Mouse (Mus musculus): Measurements from ENCODE around the gene Borcs5. TPM values are rescaled to one million over a fixed set of nuclear protein-coding genes. Genes with fewer than 3 reads are reported as not detected.
"Not testable (repeated sequence)": the region's sequence is repeated elsewhere in the genome, so short reads cannot be mapped to it uniquely, and the experiment has no call there.

Borcs5 gene
- polyA plus RNA-seq, 1 experiment from 2014 or later, result 21.9 TPM

DNA sequence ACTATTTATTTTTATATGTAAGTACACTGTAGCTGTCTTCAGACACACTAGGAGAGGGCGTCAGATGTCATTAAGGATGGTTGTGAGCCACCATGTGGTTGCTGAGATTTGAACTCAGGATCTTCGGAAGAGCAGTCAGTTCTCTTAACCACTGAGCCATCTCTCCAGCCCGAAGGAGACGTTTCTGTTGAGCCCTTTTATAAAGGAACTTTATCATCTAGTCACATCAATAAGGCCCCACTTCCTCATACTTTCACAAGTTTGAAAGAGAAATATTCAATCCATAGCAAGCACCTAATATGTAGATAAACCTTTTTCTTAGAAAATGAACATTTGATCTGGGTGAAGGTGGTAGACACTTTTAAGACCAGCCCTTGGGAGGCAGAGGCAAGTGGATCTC lies 40.0 kb downstream of the Borcs5 start:
- H3K27me3 ChIP-seq; H3K9ac ChIP-seq; H3K36me3 ChIP-seq; H3K4me1 ChIP-seq; H3K4me3 ChIP-seq; H3K4me2 ChIP-seq (replicated peaks); ATAC-seq (ENCODE audit: insufficient number of reproducible peaks, insufficient read depth, low FRiP score, low TSS enrichment); H3K9me3 ChIP-seq; H3K27ac ChIP-seq: not testable (repeated sequence)
- 90% methylated on average over 4 of the region's 4 CpGs for WGBS

GRCm38 (mm10) chr6:134684354-134684915 lies 45.1 kb downstream of the Borcs5 start:
- Histone ChIP-seq H3K4me1 (no peaks in the 10 kb centered on the region), H3K4me2 (replicated peaks) (no peak overlapping the region), H3K36me3 (no peaks in the 10 kb centered on the region), H3K4me3 (no peak overlapping the region), H3K27ac (no peak overlapping the region), H3K9me3 (no peaks in the 10 kb centered on the region), H3K9ac (no peak overlapping the region), H3K27me3 (no peaks in the 10 kb centered on the region)
- ATAC-seq (ENCODE audit: insufficient number of reproducible peaks, insufficient read depth, low FRiP score, low TSS enrichment), result no peak
- whole genome bisulfite sequencing, result 80% methylated on average over 6 of the region's 6 CpGs

DNA sequence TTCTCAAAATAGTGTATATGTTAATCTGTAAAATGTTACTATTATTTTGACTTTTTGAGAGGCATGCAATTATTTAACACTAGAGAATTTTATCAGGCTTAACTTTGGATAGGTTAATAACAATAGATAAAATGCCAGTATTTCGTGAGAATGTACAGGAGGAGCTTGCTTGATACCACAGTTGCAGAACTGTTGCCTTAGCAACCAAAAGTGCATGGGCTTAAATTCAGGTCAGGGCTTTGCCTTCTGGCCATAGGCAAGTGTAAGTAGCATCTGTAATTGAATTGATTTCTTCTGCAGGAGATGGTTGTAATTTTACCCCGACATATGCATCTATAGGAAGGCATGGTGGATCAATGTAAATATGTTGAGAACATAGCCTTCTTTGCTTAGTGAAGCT lies 45.7 kb downstream of the Borcs5 start:
- ATAC-seq (ENCODE audit: insufficient number of reproducible peaks, insufficient read depth, low FRiP score, low TSS enrichment), result no peak
- H3K9ac ChIP-seq, result no peak overlapping the region

GRCm38 (mm10) chr6:134685515-134685914 lies 46.2 kb downstream of the Borcs5 start:
- Histone ChIP-seq H3K9ac (no peak overlapping the region), H3K36me3 (no peaks in the 10 kb centered on the region), H3K27ac (no peak overlapping the region), H3K4me1 (no peaks in the 10 kb centered on the region), H3K4me3 (no peak overlapping the region), H3K9me3 (no peaks in the 10 kb centered on the region), H3K27me3 (no peaks in the 10 kb centered on the region), H3K4me2 (replicated peaks) (no peak overlapping the region)
- ATAC-seq (ENCODE audit: insufficient number of reproducible peaks, insufficient read depth, low FRiP score, low TSS enrichment), result no peak
- 88% methylated on average over 6 of the region's 6 CpGs for WGBS

More for the DNA sequence above, 45.7 kb downstream of the Borcs5 start:
- no peak overlapping the region for H3K4me2 ChIP-seq (replicated peaks)
- WGBS, result 55% methylated on average over 2 of the region's 2 CpGs
- H3K36me3 ChIP-seq, result no peaks in the 10 kb centered on the region
- no peaks in the 10 kb centered on the region for H3K9me3 ChIP-seq
- no peak overlapping the region for H3K4me3 ChIP-seq
- H3K27ac ChIP-seq, result no peak overlapping the region
- no peaks in the 10 kb centered on the region for H3K4me1 ChIP-seq
- H3K27me3 ChIP-seq, result no peaks in the 10 kb centered on the region

DNA sequence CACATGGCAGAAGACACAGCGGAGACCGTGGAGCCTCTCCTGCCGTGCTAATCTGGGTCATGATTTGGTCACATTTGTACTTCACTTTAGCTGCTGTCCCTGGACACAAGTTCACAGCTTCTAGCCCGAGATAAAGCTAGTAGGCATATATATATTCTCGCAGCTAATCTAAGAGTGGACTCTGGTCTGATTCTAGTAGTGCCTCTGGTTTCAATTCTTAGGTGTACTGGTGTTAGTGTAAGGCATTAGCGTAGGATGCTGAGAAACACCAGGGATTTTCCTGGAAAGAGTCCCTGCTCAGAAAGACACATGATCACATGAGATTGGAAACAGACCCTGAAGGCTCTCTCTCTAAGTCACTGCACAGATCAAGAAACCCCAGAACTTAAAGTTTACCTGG lies 55.2 kb downstream of the Borcs5 start:
- H3K36me3 ChIP-seq, result no peaks in the 10 kb centered on the region
- H3K9ac ChIP-seq, result no peak overlapping the region
- WGBS, result 80% methylated on average over 6 of the region's 6 CpGs
- H3K27me3 ChIP-seq, result no peaks in the 10 kb centered on the region
- H3K4me3 ChIP-seq, result no peak overlapping the region
- H3K27ac ChIP-seq, result no peak overlapping the region
- no peak overlapping the region for H3K4me2 ChIP-seq (replicated peaks)
- no peaks in the 10 kb centered on the region for H3K4me1 ChIP-seq
- no peak for ATAC-seq (ENCODE audit: insufficient number of reproducible peaks, insufficient read depth, low FRiP score, low TSS enrichment)
- H3K9me3 ChIP-seq, result no peaks in the 10 kb centered on the region

DNA sequence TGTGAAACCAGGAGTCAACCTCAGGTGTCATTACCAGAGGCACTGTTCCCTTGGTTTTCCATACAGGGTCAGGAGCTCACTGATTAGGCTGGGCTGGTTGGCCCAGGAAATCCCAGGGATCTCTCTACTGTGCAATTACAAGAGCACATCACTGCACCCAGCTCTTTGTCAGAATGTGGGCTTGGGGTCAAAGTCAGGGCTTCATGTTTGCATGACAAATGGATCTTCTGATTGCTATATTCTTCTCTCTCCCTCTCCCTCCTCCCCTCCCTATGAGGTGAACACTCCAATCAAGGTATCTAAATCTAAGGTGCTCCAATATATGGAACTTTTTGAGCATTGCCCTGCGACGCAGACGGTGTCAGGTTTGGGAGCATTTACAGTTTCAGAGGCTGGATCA lies 55.7 kb downstream of the Borcs5 start:
- no peaks in the 10 kb centered on the region for H3K36me3 ChIP-seq
- no peaks in the 10 kb centered on the region for H3K27me3 ChIP-seq
- no peak overlapping the region for H3K4me2 ChIP-seq (replicated peaks)
- ATAC-seq (ENCODE audit: insufficient number of reproducible peaks, insufficient read depth, low FRiP score, low TSS enrichment), result no peak
- H3K4me1 ChIP-seq, result no peaks in the 10 kb centered on the region
- H3K4me3 ChIP-seq, result no peak overlapping the region
- no peaks in the 10 kb centered on the region for H3K9me3 ChIP-seq
- WGBS, result 96% methylated on average over 3 of the region's 3 CpGs
- no peak overlapping the region for H3K27ac ChIP-seq
- no peak overlapping the region for H3K9ac ChIP-seq

DNA sequence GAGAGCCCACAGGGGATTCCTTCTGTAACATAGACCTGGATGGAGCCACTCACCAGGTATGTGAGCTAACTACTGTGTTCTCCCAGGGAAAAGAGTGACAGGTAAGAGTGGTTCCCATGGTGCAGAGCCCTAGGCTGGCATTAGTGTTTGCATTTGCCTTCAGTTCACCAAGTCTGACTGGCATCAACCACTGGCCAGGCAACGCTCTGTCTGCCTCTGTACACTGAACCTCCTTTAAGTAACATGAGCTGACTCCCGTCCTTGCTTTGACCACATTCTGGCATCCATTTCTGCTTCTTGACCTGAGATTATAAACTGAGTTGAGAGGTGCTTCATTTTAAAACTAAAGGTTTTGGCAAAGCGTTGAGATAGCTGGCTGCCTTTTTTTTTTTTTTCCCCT lies 56.3 kb downstream of the Borcs5 start:
- H3K4me1 ChIP-seq, result no peaks in the 10 kb centered on the region
- H3K4me3 ChIP-seq, result no peak overlapping the region
- no peaks in the 10 kb centered on the region for H3K36me3 ChIP-seq
- no peaks in the 10 kb centered on the region for H3K27me3 ChIP-seq
- WGBS, result 67% methylated on average over 3 of the region's 3 CpGs
- no peak for ATAC-seq (ENCODE audit: insufficient number of reproducible peaks, insufficient read depth, low FRiP score, low TSS enrichment)
- H3K27ac ChIP-seq, result no peak overlapping the region
- H3K4me2 ChIP-seq (replicated peaks), result no peak overlapping the region
- no peak overlapping the region for H3K9ac ChIP-seq
- H3K9me3 ChIP-seq, result no peaks in the 10 kb centered on the region

GRCm38 (mm10) chr6:134696146-134696545 lies 56.8 kb downstream of the Borcs5 start:
- no peaks in the 10 kb centered on the region for H3K36me3 ChIP-seq
- H3K27me3 ChIP-seq, result no peaks in the 10 kb centered on the region
- WGBS, result 64% methylated on average over 4 of the region's 4 CpGs
- H3K4me2 ChIP-seq (replicated peaks), result no peak overlapping the region
- no peaks in the 10 kb centered on the region for H3K9me3 ChIP-seq
- no peak overlapping the region for H3K27ac ChIP-seq
- H3K9ac ChIP-seq, result no peak overlapping the region
- no peak for ATAC-seq (ENCODE audit: insufficient number of reproducible peaks, insufficient read depth, low FRiP score, low TSS enrichment)
- no peaks in the 10 kb centered on the region for H3K4me1 ChIP-seq
- H3K4me3 ChIP-seq, result no peak overlapping the region

DNA sequence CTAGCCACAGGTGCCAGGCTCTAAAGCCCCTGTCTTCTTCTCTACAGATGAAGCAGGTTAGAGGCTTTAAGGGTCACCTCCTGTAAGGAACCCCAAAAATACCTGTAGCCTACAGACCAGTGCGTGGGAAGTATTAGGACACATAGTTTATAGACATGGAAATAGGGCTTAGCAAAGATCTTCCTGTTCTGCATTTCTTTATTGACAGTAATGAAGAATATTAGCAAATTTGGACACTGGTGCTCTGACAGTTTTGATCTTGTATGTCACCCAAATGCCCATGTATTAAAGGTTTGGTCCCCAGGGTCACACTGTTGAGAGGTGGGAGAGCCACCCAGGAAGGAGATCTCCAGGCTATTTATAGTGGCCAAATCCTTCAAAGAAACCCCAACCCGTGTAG lies 57.2 kb downstream of the Borcs5 start:
- Histone ChIP-seq H3K4me2 (replicated peaks) (no peak overlapping the region), H3K9ac (no peak overlapping the region), H3K27ac (no peak overlapping the region), H3K4me1 (no peaks in the 10 kb centered on the region), H3K9me3 (no peaks in the 10 kb centered on the region), H3K4me3 (no peak overlapping the region), H3K27me3 (no peaks in the 10 kb centered on the region), H3K36me3 (no peaks in the 10 kb centered on the region)
- no peak for ATAC-seq (ENCODE audit: insufficient number of reproducible peaks, insufficient read depth, low FRiP score, low TSS enrichment)
- WGBS, result 83% methylated on average over 2 of the region's 2 CpGs

DNA sequence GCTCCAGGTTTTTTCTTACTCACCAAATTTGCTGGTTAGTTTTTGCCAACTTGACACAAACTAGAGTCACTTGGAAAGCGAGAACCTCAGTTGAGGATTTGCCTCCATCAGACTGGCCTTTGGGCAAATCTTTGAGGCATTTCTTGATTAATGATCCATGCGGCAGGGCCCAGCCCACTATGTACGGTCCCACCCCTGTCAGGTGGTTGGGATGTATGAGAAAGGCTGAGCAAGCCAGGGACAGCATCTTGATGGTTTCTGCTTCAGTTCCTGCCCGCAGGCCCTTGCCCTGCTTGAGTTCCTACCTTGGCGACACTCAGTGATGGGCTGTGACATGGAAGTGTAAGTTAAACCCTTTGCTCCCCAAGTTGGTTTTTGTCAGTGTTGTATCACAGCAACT lies 58.9 kb downstream of the Borcs5 start:
- no peak for ATAC-seq (ENCODE audit: insufficient number of reproducible peaks, insufficient read depth, low FRiP score, low TSS enrichment)
- no peak overlapping the region for H3K27ac ChIP-seq
- no peak overlapping the region for H3K9ac ChIP-seq
- no peaks in the 10 kb centered on the region for H3K9me3 ChIP-seq
- no peaks in the 10 kb centered on the region for H3K4me1 ChIP-seq
- WGBS, result 91% methylated on average over 5 of the region's 5 CpGs
- H3K4me3 ChIP-seq, result no peak overlapping the region
- no peaks in the 10 kb centered on the region for H3K27me3 ChIP-seq
- no peaks in the 10 kb centered on the region for H3K36me3 ChIP-seq
- no peak overlapping the region for H3K4me2 ChIP-seq (replicated peaks)

DNA sequence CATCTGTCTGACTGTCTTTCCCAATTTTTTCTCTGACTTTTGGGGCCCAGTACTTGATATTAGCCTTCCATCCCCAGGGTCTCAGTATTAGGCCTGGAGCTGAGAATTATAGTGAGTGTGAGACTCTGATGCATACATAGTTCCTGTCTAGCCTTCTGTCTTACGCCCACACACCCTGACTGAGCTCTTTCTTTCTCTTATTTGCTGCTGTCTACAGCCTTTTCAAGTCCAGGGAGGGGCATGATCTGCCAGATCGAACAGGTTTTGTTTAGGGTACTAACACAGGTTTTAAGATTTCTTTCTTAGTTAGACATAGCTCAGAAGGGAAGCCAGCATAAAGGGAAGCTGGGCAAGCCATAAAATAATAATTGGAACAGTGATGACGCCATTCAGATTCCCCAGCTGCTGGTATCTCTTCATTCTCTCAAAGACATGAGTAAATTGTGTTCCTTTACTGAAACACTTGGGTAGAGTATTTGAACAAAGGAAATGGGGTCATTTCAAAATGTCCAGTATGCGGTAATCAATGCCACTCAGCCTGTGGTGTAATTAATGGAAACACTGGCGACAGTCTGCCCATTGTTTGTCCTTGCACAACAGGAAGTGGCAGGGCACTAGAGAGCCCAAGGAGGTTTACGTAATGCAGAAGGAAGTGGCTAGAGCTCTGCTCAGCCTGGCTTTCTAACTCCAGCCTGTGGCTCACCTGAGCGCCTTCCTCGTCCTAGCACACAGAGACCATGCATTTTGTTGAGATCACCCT lies 61.3 kb downstream of the Borcs5 start:
- ATAC-seq (ENCODE audit: insufficient number of reproducible peaks, insufficient read depth, low FRiP score, low TSS enrichment), result no peak
- WGBS, result 58% methylated on average over 8 of the region's 8 CpGs

DNA sequence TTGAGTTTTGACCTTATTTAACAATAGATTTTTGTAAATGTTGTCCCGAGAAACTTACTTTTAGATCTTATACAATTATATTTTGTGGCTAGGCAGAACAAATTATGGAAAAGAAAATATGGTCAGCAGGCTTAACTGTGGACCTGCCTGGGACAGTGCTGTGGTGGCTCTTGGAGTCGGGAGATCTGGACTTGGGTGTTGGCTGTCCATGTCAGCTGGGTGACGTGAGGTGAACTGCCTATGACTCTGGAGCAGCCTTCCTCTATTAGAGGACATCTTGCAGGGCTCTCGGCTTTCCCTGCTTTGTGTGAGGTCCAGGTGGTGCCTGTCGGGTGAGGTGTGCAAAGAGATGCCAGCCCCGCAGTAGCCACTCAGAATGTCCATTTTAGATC lies 61.9 kb downstream of the Borcs5 start:
- H3K9me3 ChIP-seq, result no peaks in the 10 kb centered on the region
- WGBS, result 76% methylated on average over 6 of the region's 6 CpGs
- no peaks in the 10 kb centered on the region for H3K36me3 ChIP-seq
- H3K27me3 ChIP-seq, result no peaks in the 10 kb centered on the region
- no peak overlapping the region for H3K4me3 ChIP-seq
- no peak overlapping the region for H3K27ac ChIP-seq
- ATAC-seq (ENCODE audit: insufficient number of reproducible peaks, insufficient read depth, low FRiP score, low TSS enrichment), result no peak
- no peak overlapping the region for H3K4me2 ChIP-seq (replicated peaks)
- H3K4me1 ChIP-seq, result no peaks in the 10 kb centered on the region
- no peak overlapping the region for H3K9ac ChIP-seq

More for the DNA sequence above, 61.3 kb downstream of the Borcs5 start:
- no peaks in the 10 kb centered on the region for H3K9me3 ChIP-seq
- no peak overlapping the region for H3K27ac ChIP-seq
- no peaks in the 10 kb centered on the region for H3K36me3 ChIP-seq
- no peaks in the 10 kb centered on the region for H3K27me3 ChIP-seq
- H3K4me3 ChIP-seq, result no peak overlapping the region
- no peak overlapping the region for H3K9ac ChIP-seq
- no peak overlapping the region for H3K4me2 ChIP-seq (replicated peaks)
- H3K4me1 ChIP-seq, result no peaks in the 10 kb centered on the region

Measured in embryonic facial prominence, embryonic 12.5 days (tissue).